Mouse (Mus musculus) bone marrow, adult 2 months (tissue): ENCODE results near the gene Ppp2ca.

Experiments used
- CTCF ChIP-seq: fragments of 200-500 bp; IDR thresholded peaks from 2 replicates; pipeline ENCODE4 v1.5.1; 2011; ENCODE audit warnings: low read length, control low read depth; ENCODE audit not compliant: control insufficient read depth, insufficient read depth
- POLR2A ChIP-seq: fragments of 200-500 bp; IDR thresholded peaks from 2 replicates; pipeline ENCODE4 v1.6.1; 2011; ENCODE audit warnings: low read depth, mild to moderate bottlenecking, control low read depth, low read length, borderline replicate concordance; ENCODE audit not compliant: control insufficient read depth

- no peak for TF ChIP-seq POLR2A
- TF ChIP-seq CTCF = no peak
Observed at GRCm38 (mm10) chr11:52077939-52078338, 20.5 kb upstream of the Ppp2ca start.
